Mouse (Mus musculus) stomach, embryonic 14.5 days (tissue): ENCODE measurements around the gene Ctnna3. TPM values are rescaled to one million over a fixed set of nuclear protein-coding genes. Genes with fewer than 3 reads are reported as not detected.

Experiments
- ATAC-seq: fragments of 200-750 bp; cut with Nextera tagmentation; 2 replicates; pipeline ENCODE4 v1.8.0; 2017; ENCODE audit warnings: low read depth, moderate TSS enrichment; ENCODE audit not compliant: insufficient number of reproducible peaks, insufficient read depth, low FRiP score
- H3K27ac ChIP-seq: fragments of 300-500 bp; sonication (generic); 2 replicates; pipeline ENCODE4 v1.5.1; 2014; ENCODE audit warnings: mild to moderate bottlenecking, low read length, moderate library complexity, mixed read lengths
- H3K27me3 ChIP-seq: fragments of 300-500 bp; sonication (generic); 2 replicates; pipeline ENCODE4 v1.6.1; 2014; ENCODE audit warnings: low read length, control low read depth, mixed read lengths; ENCODE audit not compliant: control insufficient read depth, insufficient read depth
- H3K36me3 ChIP-seq: fragments of 300-500 bp; sonication (generic); 2 replicates; pipeline ENCODE4 v1.6.1; 2014; ENCODE audit warnings: mild to moderate bottlenecking, control low read depth, low read length, moderate library complexity, mixed read lengths; ENCODE audit not compliant: control insufficient read depth, insufficient read depth
- H3K4me1 ChIP-seq: fragments of 300-500 bp; sonication (generic); 2 replicates; pipeline ENCODE4 v1.6.1; 2014; ENCODE audit warnings: low read length, control low read depth, mixed read lengths; ENCODE audit not compliant: control insufficient read depth, insufficient read depth
- H3K4me2 ChIP-seq: fragments of 300-500 bp; sonication (generic); replicated peaks from 2 replicates; pipeline ENCODE4 v1.6.1; 2014; ENCODE audit warnings: low read depth, low read length, control low read depth
- H3K4me3 ChIP-seq: fragments of 300-500 bp; sonication (generic); 2 replicates; pipeline ENCODE4 v1.5.1; 2014; ENCODE audit warnings: low read depth, low read length, control low read depth
- H3K9ac ChIP-seq: fragments of 300-500 bp; sonication (generic); replicated peaks from 2 replicates; pipeline ENCODE4 v1.6.1; 2014; ENCODE audit warnings: low read depth, mild to moderate bottlenecking, control low read depth, low read length, moderate library complexity, mixed read lengths
- H3K9me3 ChIP-seq: fragments of 300-500 bp; sonication (generic); 2 replicates; pipeline ENCODE4 v1.6.1; 2016; ENCODE audit warnings: low read depth, low read length, control low read depth; ENCODE audit not compliant: control insufficient read depth
- WGBS: fragments of 180-500 bp; shearing (Covaris S2); extraction: QIAGEN DNeasy Blood & Tissue Kit; methylation state at CpG from one replicate; pipeline ENCODE4 v1.1.7; 2014; 5-methylcytosine and 5-hydroxymethylcytosine counted together
- polyA plus RNA-seq: library from polyadenylated mRNA; unstranded; fragments of >200 nt; fragmentation: Nextera tagmentation; extraction: Ambion mirVana; gene quantifications from 2 replicates; pipeline ENCODE4 v1.2.1, GENCODE M21; 2014

Ctnna3 gene
- polyA plus RNA-seq, 1 experiment from 2014 or later, result 0.78 TPM

DNA sequence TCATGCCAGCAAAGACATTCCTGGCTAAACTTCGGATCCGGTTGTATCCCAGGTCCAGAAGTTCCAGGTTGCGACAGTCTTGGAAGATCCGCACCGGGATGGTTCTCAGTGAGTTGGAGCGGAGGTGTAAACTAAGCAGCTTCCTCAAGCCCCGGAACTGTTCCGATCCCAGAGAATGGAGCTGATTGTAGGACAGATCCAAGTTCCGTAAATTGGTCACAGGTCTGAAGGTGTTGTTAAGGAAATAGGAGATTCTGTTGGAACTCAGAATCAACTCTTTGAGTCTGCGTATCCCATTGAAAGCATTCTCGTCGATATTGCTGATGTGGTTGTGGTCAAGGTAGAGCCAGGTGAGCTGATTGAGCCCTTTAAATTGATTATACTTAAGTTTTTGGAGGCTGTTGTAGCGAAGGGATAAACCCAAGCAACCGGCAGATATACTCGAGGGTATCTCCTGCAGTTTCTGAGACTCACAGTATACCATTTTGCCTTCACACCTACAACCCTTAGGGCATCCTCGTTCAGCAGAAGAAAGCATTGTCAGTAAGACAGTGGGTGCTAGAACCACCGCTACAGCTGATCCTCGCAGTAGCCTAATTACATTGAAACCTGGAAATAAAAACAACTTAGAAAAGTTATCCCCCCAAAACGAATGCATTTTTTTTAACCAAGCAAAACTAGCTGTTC, 659.0 kb downstream of the Ctnna3 start:
- Histone ChIP-seq H3K27ac (no peak overlapping the region), H3K4me2 (peak overlapping the region; percentile 61; the same call in 1 of the 2 replicates), H3K9ac (no peak overlapping the region), H3K4me1 (0 out of 2 replicates have a peak, but pooled peaks cover 3% of the 10 kb centered on the region), H3K4me3 (peak overlapping the region; percentile 20; the same call in 1 of the 2 replicates), H3K36me3 (no peaks in the 10 kb centered on the region), H3K9me3 (no peaks in the 10 kb centered on the region), H3K27me3 (0 out of 2 replicates have a peak, but pooled peaks cover 8% of the 10 kb centered on the region)
- no peak for ATAC-seq
- 30% methylated on average over 19 of the region's 19 CpGs for WGBS

DNA sequence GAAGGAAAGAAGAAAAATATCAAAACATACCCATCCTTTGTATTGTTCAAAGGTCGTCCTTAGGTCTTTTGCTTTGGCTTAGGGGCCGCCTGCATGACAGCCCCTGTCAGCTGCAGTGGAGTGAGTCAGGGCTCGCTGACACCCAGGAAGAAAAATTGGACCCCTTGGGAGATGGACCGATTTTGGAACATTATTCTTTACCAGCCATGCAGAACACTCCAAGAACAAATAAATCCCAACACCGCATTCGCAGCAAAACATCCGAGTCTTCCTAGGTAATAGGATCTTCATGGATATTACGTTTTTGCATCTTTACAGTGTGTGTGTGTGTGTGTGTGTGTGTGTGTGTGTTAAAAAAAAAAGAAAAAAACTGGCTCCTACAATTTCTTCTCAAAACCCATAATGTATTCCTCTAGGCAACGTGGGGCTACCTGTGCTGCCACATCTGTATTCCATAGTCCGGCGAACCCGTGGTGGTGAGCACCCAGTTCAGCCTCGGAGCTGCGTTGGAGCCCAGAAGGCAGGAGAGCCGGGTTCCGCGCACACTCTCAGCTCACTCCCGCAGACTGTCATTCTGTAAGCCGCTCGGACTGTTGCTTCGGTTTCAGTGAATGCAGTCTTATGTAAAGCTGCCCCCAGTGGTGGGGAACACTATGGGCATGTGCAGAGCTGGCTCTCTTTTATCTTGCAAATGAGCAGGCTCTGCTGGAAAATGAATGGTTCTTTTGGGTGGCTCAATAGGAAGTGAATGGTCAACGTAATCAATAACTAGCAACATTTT, 660.0 kb downstream of the Ctnna3 start, which contains the start of gene Lrrtm3:
Gene Lrrtm3 (minus strand): TSS at position 598 of the 781 bp plus-strand sequence.
- peak within 1 kb of the TSS; percentile 61 for H3K4me2 ChIP-seq
- ATAC-seq, result peak; percentile 75; the same call in 1 of the 2 replicates
- 3% methylated on average over 22 of the region's 22 CpGs for WGBS
- H3K9ac ChIP-seq, result no peak within 1 kb of the TSS
- peak within 1 kb of the TSS; percentile 26 for H3K4me3 ChIP-seq
- 0 out of 2 replicates have a peak, but pooled peaks cover 8% of the 10 kb centered on the region for H3K27me3 ChIP-seq
- no peak within 1 kb of the TSS for H3K27ac ChIP-seq
- no peaks in the 10 kb centered on the region for H3K9me3 ChIP-seq
- H3K36me3 ChIP-seq, result no peaks in the 10 kb centered on the region
- H3K4me1 ChIP-seq, result 0 out of 2 replicates have a peak, but pooled peaks cover 3% of the 10 kb centered on the region

DNA sequence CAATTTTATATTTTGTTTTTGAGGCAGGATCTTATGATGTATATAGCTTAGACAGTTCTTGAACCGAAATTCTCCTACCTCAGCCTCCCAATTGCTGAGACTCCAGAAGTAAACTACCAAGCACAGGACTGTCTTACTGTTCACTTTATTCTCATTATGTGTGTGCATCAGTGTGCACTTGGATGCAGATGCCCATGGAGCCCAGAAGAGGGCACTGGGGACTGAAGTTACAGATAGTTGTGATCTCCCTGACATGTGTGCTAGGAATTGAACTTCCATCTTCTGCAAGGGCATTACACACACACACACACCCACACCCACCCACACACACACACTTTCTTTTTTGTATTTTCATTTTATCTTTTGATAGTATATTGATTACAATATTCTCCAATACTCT, 666.6 kb downstream of the Ctnna3 start:
- no peaks in the 10 kb centered on the region for H3K36me3 ChIP-seq
- ATAC-seq, result no peak
- 87% methylated on average over 1 of the region's 1 CpGs for WGBS
- no peak overlapping the region for H3K9ac ChIP-seq
- no peak overlapping the region for H3K4me3 ChIP-seq
- no peaks in the 10 kb centered on the region for H3K27me3 ChIP-seq
- H3K4me1 ChIP-seq, result no peaks in the 10 kb centered on the region
- H3K27ac ChIP-seq, result no peak overlapping the region
- no peaks in the 10 kb centered on the region for H3K9me3 ChIP-seq
- no peak overlapping the region for H3K4me2 ChIP-seq

DNA sequence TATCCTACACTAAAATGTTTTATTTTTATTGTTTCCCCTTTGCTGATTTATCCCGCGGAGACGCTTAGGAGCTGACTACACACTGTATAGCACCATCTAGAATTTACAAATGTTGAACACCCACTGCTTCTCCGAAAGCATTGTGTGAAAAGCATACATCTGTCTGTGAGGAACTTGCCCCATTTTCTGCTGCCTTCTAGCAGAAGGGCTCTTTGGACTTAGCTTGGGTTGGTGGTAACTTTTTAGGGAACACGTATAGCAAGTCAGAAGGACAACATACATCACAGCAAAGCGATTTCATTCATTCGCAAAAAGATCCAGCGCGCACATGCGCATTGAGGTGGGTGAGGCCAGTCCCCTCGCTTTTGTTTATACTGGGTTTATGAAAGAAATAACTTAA, 685.3 kb downstream of the Ctnna3 start:
- Histone ChIP-seq H3K4me2 (no peak overlapping the region), H3K4me3 (no peak overlapping the region), H3K4me1 (no peaks in the 10 kb centered on the region), H3K9ac (no peak overlapping the region), H3K27me3 (no peaks in the 10 kb centered on the region), H3K9me3 (no peaks in the 10 kb centered on the region), H3K27ac (no peak overlapping the region), H3K36me3 (no peaks in the 10 kb centered on the region)
- ATAC-seq, result no peak
- WGBS, result 90% methylated on average over 11 of the region's 11 CpGs

DNA sequence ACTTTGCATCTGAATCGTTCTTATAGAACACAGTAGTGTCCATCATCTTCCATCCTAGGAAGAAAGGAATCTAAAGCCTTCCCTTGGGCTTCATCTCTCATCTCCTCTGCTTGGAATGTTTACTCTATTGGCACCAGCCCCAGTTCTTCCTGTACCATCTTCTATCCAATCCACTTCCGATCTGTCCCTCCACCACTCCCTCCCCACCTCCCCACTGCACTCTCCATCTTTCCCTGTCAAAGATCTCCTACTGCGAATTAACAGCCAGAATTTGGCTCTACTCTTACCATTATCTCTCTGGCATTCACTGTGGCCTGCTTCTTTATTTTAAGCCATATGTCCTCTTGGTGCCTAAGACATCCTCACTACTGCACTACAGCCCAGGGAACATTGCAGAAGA, 688.9 kb downstream of the Ctnna3 start:
- Histone ChIP-seq H3K4me2 (no peak overlapping the region), H3K27me3 (no peaks in the 10 kb centered on the region), H3K9me3 (no peaks in the 10 kb centered on the region), H3K36me3 (no peaks in the 10 kb centered on the region), H3K27ac (no peak overlapping the region), H3K4me3 (no peak overlapping the region), H3K4me1 (no peaks in the 10 kb centered on the region), H3K9ac (no peak overlapping the region)
- 71% methylated on average over 3 of the region's 3 CpGs for WGBS
- ATAC-seq, result no peak

DNA sequence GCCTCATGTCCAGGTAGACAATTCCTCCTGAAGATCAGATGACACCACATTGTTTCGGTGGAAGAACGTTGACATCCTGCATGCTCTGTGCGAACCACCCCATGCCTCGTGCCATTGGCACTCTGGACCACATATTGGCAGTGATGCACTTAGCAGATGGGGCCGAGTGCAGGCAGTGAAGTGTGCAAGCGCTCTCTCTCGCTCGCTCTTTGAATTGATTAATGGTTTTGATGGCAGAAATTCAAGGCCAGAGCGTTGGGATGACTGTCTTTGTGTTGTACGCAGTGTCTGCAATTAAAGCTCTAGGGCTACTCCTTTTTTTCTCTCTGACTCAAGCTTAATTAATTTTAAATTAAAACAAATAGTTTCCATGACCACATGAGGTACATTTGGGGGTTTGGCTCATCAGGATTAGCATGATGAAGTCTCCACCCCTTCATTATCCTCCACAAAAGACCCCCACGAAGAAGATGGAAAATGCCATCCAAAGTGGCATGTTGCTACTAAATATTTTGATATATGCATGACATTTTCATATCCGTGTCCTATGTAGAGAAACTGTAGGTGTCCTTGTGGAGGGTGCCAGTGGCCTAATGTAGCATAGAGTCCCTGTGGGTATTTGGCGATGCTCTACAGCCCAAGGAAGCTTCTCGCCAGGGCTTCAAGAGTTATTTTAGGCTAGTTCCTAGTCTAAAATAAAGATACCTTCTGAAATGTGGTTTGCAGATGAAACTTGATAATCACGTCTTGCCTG, 700.7 kb downstream of the Ctnna3 start:
- ATAC-seq, result no peak
- no peak overlapping the region for H3K4me2 ChIP-seq

DNA sequence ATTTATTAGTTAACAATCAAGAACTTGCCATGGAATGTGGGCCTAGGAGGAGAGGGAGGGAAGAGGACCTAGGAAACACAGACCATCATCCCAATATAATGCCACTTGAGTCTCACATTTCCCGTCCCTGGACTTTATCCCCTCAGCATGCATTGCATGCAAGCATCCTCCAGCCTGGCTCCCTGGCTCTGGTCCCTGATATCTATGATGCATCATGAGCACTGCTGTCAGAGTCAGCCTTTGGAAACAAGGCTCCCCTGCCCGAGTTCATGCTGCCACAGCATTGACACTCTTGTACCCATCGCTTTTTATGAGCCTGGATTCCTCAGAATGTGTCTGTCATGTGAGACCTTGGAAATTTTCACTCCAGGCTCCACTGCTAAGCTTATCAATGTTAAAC, 703.6 kb downstream of the Ctnna3 start:
- no peak overlapping the region for H3K27ac ChIP-seq
- no peak overlapping the region for H3K4me3 ChIP-seq
- H3K27me3 ChIP-seq, result no peaks in the 10 kb centered on the region
- no peaks in the 10 kb centered on the region for H3K9me3 ChIP-seq
- H3K4me1 ChIP-seq, result peaks cover 4% of the 10 kb centered on the region; the same call in 1 of the 2 replicates
- ATAC-seq, result no peak
- WGBS, result 78% methylated on average over 3 of the region's 3 CpGs
- no peak overlapping the region for H3K9ac ChIP-seq
- H3K4me2 ChIP-seq, result no peak overlapping the region
- no peaks in the 10 kb centered on the region for H3K36me3 ChIP-seq

More for the DNA sequence above, 700.7 kb downstream of the Ctnna3 start:
- H3K27ac ChIP-seq, result no peak overlapping the region
- H3K9ac ChIP-seq, result no peak overlapping the region
- no peaks in the 10 kb centered on the region for H3K9me3 ChIP-seq
- no peak overlapping the region for H3K4me3 ChIP-seq
- 85% methylated on average over 15 of the region's 15 CpGs for WGBS
- H3K36me3 ChIP-seq, result no peaks in the 10 kb centered on the region
- no peaks in the 10 kb centered on the region for H3K27me3 ChIP-seq
- H3K4me1 ChIP-seq, result peaks cover 3% of the 10 kb centered on the region; the same call in 1 of the 2 replicates

DNA sequence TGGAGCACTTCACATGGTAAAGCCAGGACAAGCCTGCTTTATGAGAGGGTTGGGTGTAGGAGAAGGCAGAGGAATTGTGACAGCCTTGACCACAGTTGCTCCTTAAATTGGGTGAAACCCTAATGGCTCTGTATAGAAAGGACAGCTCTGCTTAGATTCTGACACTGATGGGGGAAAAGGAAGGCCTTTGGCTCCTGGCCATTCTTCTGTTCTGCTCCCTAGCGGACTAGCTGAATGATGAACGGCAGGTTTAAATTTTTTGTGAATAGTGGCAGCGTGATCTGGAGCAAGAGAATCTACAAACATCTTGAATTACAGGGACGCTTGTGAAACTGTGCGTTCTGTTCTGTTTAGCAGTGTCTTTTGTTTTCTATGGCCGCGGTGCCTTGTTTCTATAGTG, 705.6 kb downstream of the Ctnna3 start:
- Histone ChIP-seq H3K4me1 (peaks cover 4% of the 10 kb centered on the region; the same call in 1 of the 2 replicates), H3K9me3 (no peaks in the 10 kb centered on the region), H3K9ac (no peak overlapping the region), H3K27ac (no peak overlapping the region), H3K36me3 (no peaks in the 10 kb centered on the region), H3K4me3 (no peak overlapping the region), H3K27me3 (no peaks in the 10 kb centered on the region), H3K4me2 (no peak overlapping the region)
- ATAC-seq, result no peak
- WGBS, result 45% methylated on average over 7 of the region's 7 CpGs
